Mouse (Mus musculus): ENCODE measurements around the gene Tlr13. TPM values are rescaled to one million over a fixed set of nuclear protein-coding genes. Genes with fewer than 3 reads are reported as not detected.

Gene Tlr13
- 0.59 and 0.75 TPM in 2 replicates for polyA plus RNA-seq (2012; ENCODE audit: insufficient read depth, insufficient read length, missing spikeins)

GRCm38 (mm10) chrX:106142936-106143335 lies at the start of gene Tlr13:
Gene Tlr13 (plus strand): TSS chrX:106143204.
- H3K4me1 ChIP-seq (ENCODE audit: control insufficient read depth, insufficient read depth, insufficient read length, low read length), result no peaks in the 10 kb centered on the region

GRCm38 (mm10) chrX:106105464-106105863 lies 37.5 kb upstream of the Tlr13 start:
- Histone ChIP-seq H3K27ac (replicated peaks; ENCODE audit: low read depth, low read length) (no peak overlapping the region), H3K4me3 (ENCODE audit: insufficient read depth, low read depth, low read length) (no peak overlapping the region), H3K4me1 (ENCODE audit: control insufficient read depth, insufficient read depth, insufficient read length, low read length) (no peaks in the 10 kb centered on the region)

More at GRCm38 (mm10) chrX:106142936-106143335, at the start of gene Tlr13:
- H3K27ac ChIP-seq (replicated peaks; ENCODE audit: low read depth, low read length), result peak within 1 kb of the TSS; percentile 31; the same call in 1 of the 2 replicates
- H3K4me3 ChIP-seq (ENCODE audit: insufficient read depth, low read depth, low read length), result no peak within 1 kb of the TSS

DNA sequence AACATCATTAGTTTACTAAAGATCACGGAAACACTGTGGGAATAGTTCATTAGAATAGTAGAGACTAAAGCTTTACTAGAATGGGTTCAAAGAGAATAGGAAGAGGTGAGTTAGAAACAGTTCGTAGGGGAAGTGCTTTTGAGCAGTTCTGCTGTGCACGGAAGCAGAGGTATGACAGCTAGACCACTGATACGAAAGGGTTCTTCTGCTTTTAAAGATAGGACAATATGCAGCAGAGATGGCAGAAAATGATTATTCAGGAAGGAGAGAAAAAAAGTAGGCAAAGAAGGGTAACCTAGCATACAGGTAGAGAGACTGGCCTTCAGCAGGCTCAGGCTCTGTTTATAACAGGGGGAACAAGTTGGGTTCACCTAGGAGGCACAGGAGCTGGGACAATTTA lies 29.1 kb upstream of the Tlr13 start:
- no peak overlapping the region for H3K4me3 ChIP-seq (ENCODE audit: insufficient read depth, low read depth, low read length)
- no peaks in the 10 kb centered on the region for H3K4me1 ChIP-seq (ENCODE audit: control insufficient read depth, insufficient read depth, insufficient read length, low read length)
- H3K27ac ChIP-seq (replicated peaks; ENCODE audit: low read depth, low read length), result no peak overlapping the region

DNA sequence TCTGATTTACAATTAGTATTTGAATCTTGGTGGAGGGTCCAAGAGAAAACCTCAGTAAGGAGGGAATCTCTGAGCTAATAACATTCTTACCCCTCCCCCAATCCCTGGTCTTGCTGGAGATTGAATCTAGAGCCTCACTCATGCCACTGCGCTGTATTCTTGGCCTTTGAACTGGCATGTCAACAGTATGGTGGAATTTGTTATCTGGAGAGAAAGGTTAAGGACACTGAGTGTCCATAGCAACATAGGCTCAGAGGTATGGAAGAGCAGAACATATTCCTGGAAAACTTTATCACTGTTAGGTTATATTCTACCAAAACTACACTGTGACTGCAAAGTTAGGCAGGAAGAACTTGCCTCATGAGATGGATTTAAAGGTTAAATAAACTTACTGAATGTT lies 28.3 kb upstream of the Tlr13 start:
- Histone ChIP-seq H3K4me1 (ENCODE audit: control insufficient read depth, insufficient read depth, insufficient read length, low read length) (no peaks in the 10 kb centered on the region), H3K4me3 (ENCODE audit: insufficient read depth, low read depth, low read length) (no peak overlapping the region), H3K27ac (replicated peaks; ENCODE audit: low read depth, low read length) (no peak overlapping the region)

DNA sequence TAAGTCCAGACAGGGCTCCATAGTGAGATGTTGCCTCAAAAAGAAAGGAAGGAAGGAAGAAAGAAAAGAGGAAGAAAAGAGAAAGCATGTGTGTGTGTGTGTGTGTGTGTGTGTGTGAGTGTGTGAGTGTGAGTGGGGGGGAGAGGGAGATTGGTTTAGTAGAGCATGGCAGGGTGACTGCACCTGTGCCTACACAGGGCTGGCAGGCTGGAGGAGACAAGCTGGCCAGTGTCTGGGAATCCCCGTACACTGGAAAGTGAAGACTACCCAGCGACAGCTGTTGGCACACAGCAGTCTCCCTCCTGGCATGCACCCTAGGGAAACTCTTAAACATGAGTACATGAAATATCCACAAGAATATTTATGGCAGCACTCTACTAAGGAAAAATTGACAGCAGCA lies 20.2 kb upstream of the Tlr13 start:
- Histone ChIP-seq H3K27ac (replicated peaks; ENCODE audit: low read depth, low read length) (no peak overlapping the region), H3K4me3 (ENCODE audit: insufficient read depth, low read depth, low read length) (no peak overlapping the region), H3K4me1 (ENCODE audit: control insufficient read depth, insufficient read depth, insufficient read length, low read length) (no peaks in the 10 kb centered on the region)

- no peak overlapping the region for H3K4me3 ChIP-seq (ENCODE audit: insufficient read depth, low read depth, low read length)
Measured at GRCm38 (mm10) chrX:106128283-106128682, 14.7 kb upstream of the Tlr13 start.

GRCm38 (mm10) chrX:106129877-106130276 lies 13.1 kb upstream of the Tlr13 start:
- Histone ChIP-seq H3K4me1 (ENCODE audit: control insufficient read depth, insufficient read depth, insufficient read length, low read length) (no peaks in the 10 kb centered on the region), H3K27ac (replicated peaks; ENCODE audit: low read depth, low read length) (no peak overlapping the region), H3K4me3 (ENCODE audit: insufficient read depth, low read depth, low read length) (no peak overlapping the region)

More at GRCm38 (mm10) chrX:106128283-106128682, 14.7 kb upstream of the Tlr13 start:
- no peaks in the 10 kb centered on the region for H3K4me1 ChIP-seq (ENCODE audit: control insufficient read depth, insufficient read depth, insufficient read length, low read length)
- no peak overlapping the region for H3K27ac ChIP-seq (replicated peaks; ENCODE audit: low read depth, low read length)

DNA sequence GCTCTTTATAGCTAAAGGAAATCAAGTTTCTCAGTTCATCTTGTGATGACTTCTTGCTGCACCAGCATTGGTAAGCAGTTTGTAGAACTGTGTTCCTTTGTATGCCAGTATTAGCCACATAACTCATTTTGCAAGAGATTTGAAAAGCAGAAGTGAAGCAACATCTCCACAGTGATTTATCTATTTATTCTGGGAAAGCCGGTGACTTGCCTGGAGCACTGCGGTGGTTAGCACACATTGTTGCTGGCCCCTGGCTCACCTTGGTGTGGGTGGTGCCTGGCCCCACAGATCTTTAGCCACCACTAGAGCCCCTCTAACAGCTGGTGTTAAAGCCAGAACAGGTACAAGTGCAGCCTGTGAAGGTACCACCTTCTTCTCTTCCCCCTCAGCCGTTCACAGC lies 8.1 kb upstream of the Tlr13 start:
- H3K4me1 ChIP-seq (ENCODE audit: control insufficient read depth, insufficient read depth, insufficient read length, low read length), result no peaks in the 10 kb centered on the region
- no peak overlapping the region for H3K4me3 ChIP-seq (ENCODE audit: insufficient read depth, low read depth, low read length)

DNA sequence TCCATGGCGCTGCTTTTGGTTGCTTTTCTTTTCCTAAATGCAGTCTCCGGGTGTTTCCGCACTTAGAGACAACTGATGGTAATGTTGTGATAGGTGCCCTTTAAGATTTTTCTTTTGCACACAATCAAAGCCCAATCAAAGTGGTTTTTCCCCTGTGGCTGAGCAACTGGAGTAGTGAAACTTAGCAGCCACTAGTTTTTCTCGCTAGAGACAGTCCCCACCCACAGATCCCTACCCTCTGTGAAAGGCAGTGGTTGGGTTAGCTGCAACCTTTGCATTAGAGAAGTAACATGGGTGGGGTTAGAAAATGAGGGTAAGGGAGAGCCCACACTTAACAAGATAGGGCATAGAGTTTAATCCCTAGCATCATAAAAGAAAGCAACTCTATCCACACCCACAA lies 7.5 kb upstream of the Tlr13 start:
- H3K4me3 ChIP-seq (ENCODE audit: insufficient read depth, low read depth, low read length), result no peak overlapping the region

More for the DNA sequence above, 8.1 kb upstream of the Tlr13 start:
- H3K27ac ChIP-seq (replicated peaks; ENCODE audit: low read depth, low read length), result peak overlapping the region; percentile 21; the same call in 1 of the 2 replicates

DNA sequence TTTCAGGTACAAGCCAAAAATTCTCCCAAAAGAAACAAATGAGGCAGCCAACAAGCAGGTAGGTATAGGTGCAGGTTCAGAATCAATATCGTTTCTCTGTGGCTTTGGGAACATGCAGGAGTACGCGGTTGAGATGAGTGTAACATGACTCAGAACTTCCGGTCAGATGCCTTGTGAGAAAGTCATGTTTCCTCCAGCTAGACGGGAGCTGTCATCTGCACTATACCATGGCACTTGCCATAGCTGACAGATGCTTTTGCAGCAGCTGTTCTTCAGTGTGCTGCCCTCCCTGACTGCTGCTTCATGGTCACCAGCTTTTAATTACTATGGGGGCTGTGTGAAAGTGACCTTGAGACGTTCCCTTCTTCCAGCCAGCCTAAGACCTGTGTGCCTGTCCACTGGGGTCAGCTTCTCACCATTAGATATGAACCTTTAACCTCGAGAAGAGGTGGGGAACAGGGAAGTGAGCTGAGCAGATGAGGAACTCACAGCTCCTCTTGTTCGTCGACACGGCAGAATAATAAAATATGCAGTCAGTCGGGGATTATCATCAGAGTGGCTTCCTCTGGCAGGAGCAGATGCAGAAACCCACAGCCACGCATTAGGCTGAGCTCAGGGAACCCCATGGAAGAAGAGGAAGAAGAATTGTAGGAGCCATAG lies 7.0 kb upstream of the Tlr13 start:
- Histone ChIP-seq H3K4me1 (ENCODE audit: control insufficient read depth, insufficient read depth, insufficient read length, low read length) (no peaks in the 10 kb centered on the region), H3K4me3 (ENCODE audit: insufficient read depth, low read depth, low read length) (no peak overlapping the region), H3K27ac (replicated peaks; ENCODE audit: low read depth, low read length) (no peak overlapping the region)

More for the DNA sequence above, 7.5 kb upstream of the Tlr13 start:
- Histone ChIP-seq H3K4me1 (ENCODE audit: control insufficient read depth, insufficient read depth, insufficient read length, low read length) (no peaks in the 10 kb centered on the region), H3K27ac (replicated peaks; ENCODE audit: low read depth, low read length) (peak overlapping the region; percentile 21; the same call in 1 of the 2 replicates)

GRCm38 (mm10) chrX:106139309-106140070 lies 3.5 kb upstream of the Tlr13 start:
- Histone ChIP-seq H3K27ac (replicated peaks; ENCODE audit: low read depth, low read length) (no peak overlapping the region), H3K4me3 (ENCODE audit: insufficient read depth, low read depth, low read length) (no peak overlapping the region), H3K4me1 (ENCODE audit: control insufficient read depth, insufficient read depth, insufficient read length, low read length) (no peaks in the 10 kb centered on the region)

DNA sequence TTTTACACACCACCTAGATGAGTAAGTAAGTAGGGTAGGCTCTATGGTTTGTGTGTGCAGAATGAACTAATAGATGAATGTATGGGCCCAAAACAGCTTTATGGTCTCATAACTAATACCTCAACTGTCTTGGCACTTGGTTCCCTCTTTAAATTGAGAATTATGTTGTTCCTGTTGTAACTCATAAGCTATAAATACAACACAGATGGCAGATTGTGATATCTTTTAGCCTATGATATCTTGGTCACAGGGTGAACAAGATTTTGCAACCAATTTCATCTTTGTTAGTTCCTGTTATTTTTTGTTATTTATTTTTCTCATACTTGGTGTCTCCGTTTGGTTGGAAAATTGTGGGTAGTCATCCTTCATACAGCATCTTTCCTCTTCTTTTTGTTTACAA lies 5.2 kb downstream of the Tlr13 start:
- H3K27ac ChIP-seq (replicated peaks; ENCODE audit: low read depth, low read length), result no peak overlapping the region
- H3K4me3 ChIP-seq (ENCODE audit: insufficient read depth, low read depth, low read length), result no peak overlapping the region
- no peaks in the 10 kb centered on the region for H3K4me1 ChIP-seq (ENCODE audit: control insufficient read depth, insufficient read depth, insufficient read length, low read length)

GRCm38 (mm10) chrX:106149460-106149859 lies 6.5 kb downstream of the Tlr13 start:
- Histone ChIP-seq H3K4me3 (ENCODE audit: insufficient read depth, low read depth, low read length) (no peak overlapping the region), H3K27ac (replicated peaks; ENCODE audit: low read depth, low read length) (no peak overlapping the region), H3K4me1 (ENCODE audit: control insufficient read depth, insufficient read depth, insufficient read length, low read length) (no peaks in the 10 kb centered on the region)

- H3K27ac ChIP-seq (replicated peaks; ENCODE audit: low read depth, low read length), result no peak overlapping the region
- H3K4me3 ChIP-seq (ENCODE audit: insufficient read depth, low read depth, low read length), result no peak overlapping the region
- H3K4me1 ChIP-seq (ENCODE audit: control insufficient read depth, insufficient read depth, insufficient read length, low read length), result no peaks in the 10 kb centered on the region
Measured at GRCm38 (mm10) chrX:106154180-106154586, 11.2 kb downstream of the Tlr13 start.

GRCm38 (mm10) chrX:106155892-106156291 lies 12.9 kb downstream of the Tlr13 start:
- H3K4me3 ChIP-seq (ENCODE audit: insufficient read depth, low read depth, low read length), result no peak overlapping the region
- H3K4me1 ChIP-seq (ENCODE audit: control insufficient read depth, insufficient read depth, insufficient read length, low read length), result no peaks in the 10 kb centered on the region
- no peak overlapping the region for H3K27ac ChIP-seq (replicated peaks; ENCODE audit: low read depth, low read length)

GRCm38 (mm10) chrX:106163995-106164394 lies 21.0 kb downstream of the Tlr13 start:
- no peak overlapping the region for H3K27ac ChIP-seq (replicated peaks; ENCODE audit: low read depth, low read length)
- H3K4me3 ChIP-seq (ENCODE audit: insufficient read depth, low read depth, low read length), result no peak overlapping the region
- no peaks in the 10 kb centered on the region for H3K4me1 ChIP-seq (ENCODE audit: control insufficient read depth, insufficient read depth, insufficient read length, low read length)
